Mouse (Mus musculus) stomach, postnatal 0 days (tissue): Measurements from ENCODE around the gene 1700021F05Rik.

ENCODE experiments used
- CTCF ChIP-seq: IDR thresholded peaks from 2 replicates; pipeline ENCODE4 v1.5.1; 2016; ENCODE audit warnings: antibody characterized with exemption, low read depth, mild to moderate bottlenecking, moderate library complexity
- EP300 ChIP-seq: optimal IDR thresholded peaks from 2 replicates; pipeline ENCODE3; 2016; ENCODE audit warnings: antibody characterized with exemption

- TF ChIP-seq CTCF (no peak), EP300 (no peak)
Measured at GRCm38 (mm10) chr10:43538831-43539230, 2.0 kb downstream of the 1700021F05Rik start.
